Mouse (Mus musculus) erythroblast, embryonic 14.5 days (primary cell): Measurements from ENCODE around the gene Syne1.

Source experiments
- GATA1 ChIP-seq: IDR thresholded peaks from 2 replicates; pipeline ENCODE4 v1.6.1; 2012; ENCODE audit warnings: low read length, inconsistent platforms, mixed read lengths
- TAL1 ChIP-seq: IDR thresholded peaks from 3 replicates; pipeline ENCODE4 v1.6.1; 2012; ENCODE audit warnings: low read length, inconsistent platforms, mixed read lengths

DNA sequence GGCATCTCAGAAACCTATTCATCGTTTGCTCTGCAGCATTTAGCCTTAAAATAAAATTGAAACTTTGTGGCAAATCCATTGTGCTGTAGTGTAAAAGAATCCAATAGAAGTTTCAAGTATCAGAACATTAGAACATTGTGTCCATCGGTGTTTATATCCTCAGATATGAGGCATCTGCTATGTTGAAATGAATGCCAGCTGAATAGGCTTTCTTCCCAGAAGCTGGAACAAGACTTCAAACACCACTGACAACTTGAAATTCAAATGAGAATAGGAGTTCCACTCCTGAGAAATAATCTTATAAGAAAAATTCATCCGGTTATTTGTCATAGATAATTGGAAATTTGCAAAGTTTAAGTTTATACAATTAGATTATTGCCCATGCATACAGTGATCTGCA lies 135.6 kb downstream of the Syne1 start:
- TF ChIP-seq GATA1 (no peak), TAL1 (no peak)
